Mouse (Mus musculus) frontal cortex, adult 2 months (tissue): ENCODE measurements at regions not wholly inside any gene's neighbourhood (a gene's known extent, or its start where the extent isn't known, plus 50 kb on each side); places are given as distances from the start of the nearest gene placed in this dataset.
A peak's percentile ranks its signal among the peaks of the same experiment; 100 is the strongest.
"Not testable (repeated sequence)": the region's sequence is repeated elsewhere in the genome, so short reads cannot be mapped to it uniquely, and the experiment has no call there.

Experiments used
- DNase-seq, 2 experiments: peaks; one replicate each; pipeline ENCODE4 v3.0.0; 2022; ENCODE audit warnings: low spot score in 1 of 2; ENCODE audit errors: extremely low spot score in 1 of 2

DNA sequence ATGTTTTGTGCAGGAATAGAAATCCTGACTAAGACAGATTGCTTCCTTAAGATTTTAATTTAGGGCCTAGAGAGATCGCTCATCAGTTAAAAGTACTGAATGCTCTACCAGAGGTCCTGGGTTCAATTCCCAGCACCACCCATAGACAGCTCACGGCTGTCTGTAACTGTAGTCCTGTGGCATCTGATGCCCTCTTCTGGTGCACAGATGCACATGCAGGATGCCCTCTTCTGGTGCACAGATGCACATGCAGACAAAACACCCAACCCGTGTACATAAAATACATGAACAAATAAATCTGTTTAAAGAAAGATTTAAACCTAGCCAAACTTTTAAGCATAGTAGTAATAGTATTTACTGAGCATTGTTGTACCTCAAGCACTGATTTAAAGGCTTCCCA lies 181.2 kb upstream of the Pou3f3 start:
- no peak for DNase-seq

DNA sequence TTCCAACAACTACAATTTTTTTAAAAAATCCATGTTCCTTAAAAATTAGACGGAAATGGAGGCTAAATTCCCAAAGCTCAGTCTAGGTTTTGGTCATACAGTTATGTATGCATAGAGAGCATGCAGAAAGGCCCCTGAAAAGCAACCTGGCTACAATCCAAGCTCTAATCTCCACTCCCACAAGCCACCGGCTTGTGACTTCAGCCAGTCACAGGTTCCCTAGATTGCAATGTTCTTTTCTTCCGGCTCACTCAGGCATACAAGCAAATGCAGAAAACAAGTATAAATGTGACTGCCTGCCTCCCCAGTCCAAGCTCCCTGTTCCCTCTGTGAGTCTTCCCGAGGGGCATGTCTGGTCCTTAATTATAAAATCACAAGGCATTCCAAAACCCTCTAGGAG lies 171.2 kb upstream of the Pou3f3 start:
- no peak for DNase-seq

DNA sequence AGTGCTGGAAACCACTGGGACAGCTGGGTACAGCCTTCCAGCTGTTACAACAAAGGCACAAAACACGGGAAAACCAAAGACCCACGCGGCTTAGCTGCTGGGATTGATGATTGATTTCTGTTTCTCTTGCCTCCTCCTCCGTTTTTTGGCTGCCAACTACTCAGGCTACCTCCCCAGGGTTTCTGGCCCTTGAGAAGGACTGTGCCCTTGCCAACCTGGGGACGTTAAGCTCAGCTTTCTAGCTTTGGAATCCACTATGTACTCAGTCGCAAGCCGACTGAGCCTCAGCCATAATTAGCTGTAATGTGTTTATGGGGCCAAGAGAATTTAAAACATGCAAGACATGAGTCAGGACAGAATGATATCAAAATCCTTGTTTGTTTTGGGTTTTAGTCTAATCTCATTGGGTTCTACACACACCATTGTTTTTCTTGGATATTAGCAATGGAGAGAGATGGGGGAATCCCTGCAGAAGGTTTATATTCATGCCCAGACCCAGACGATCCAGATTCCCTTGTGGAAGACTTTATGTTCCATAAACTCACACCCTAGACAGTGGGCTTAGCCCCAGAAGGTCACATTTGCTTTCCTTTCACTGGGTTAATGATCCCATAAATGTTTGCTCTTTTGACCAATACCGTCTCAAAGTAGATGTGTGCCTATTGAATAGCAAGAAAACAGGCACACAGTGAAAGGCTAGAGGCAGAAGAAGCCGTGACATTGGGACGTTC lies 167.7 kb upstream of the Pou3f3 start:
- DNase-seq: no peak

GRCm38 (mm10) chr1:42532908-42533307 lies 162.7 kb upstream of the Pou3f3 start:
- DNase-seq: no peak

- peak in 1 of 2 experiments; percentile 44 for DNase-seq
Observed at GRCm38 (mm10) chr1:42539066-42539539, 156.5 kb upstream of the Pou3f3 start.

DNA sequence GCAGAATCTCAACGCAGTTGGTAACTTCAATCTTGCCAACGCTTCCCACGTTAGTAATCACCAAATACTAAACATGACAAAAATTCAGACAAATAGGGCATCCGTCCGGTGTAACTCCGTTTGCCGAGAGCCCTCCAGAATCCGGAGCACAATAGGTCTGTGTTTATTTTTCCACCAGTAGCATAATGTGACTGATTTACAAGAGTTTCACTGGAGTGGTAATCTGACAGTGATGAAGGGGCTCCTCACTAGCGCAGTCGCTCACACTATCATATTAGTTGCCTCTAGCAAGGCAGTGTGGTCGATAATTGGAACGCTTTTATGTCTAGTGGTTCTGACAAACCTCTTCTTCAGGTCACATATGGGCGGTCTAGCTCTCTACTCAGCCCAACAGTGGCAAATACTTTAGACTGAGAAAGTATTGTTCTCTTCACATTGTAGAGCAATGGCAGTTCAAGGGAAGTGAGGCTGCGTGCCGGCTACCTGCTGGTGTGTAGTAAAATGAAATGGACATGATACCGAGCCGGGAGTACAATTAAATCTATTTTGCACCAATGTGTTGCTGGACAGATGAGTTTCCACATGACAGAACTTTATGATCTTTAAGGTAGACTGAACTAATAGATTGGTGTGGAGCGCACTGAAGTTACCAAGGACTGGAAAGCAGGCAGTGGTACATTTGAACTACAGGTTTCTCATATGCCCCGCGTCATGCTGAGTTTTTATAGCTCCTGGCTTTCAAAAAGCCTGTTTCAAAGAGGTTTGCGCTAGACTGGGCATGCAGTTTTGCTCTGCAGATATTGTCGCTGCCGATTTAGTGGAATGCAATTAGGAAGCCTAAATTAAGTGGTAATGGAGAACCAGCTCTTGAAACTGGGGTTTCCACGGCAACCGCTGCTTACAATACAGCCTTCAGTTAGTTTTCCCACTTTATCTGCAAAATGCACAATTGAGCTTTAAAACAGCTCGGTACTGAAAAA lies 155.7 kb upstream of the Pou3f3 start:
- peak; percentile 49 to 58 for DNase-seq

DNA sequence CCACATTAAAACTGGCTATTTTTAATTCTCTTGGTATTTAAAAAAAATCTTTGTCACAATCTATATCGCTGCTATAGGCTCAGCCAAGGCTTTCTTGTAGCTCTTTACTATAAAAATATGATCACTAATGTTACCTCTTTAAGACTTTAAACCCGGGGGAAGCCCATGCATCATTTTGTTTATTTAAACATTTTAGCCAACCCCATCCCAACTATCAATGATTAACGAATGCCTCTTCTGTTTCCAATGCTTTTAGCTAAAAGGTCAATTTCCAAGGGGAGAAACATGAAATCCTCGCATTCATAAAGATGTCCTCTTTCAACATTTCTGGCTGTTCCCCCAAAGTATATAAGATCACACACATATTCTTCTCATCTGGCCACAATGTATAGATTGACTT lies 153.6 kb upstream of the Pou3f3 start:
- no peak for DNase-seq

GRCm38 (mm10) chr1:42542846-42543549 lies 152.6 kb upstream of the Pou3f3 start:
- DNase-seq: no peak

DNA sequence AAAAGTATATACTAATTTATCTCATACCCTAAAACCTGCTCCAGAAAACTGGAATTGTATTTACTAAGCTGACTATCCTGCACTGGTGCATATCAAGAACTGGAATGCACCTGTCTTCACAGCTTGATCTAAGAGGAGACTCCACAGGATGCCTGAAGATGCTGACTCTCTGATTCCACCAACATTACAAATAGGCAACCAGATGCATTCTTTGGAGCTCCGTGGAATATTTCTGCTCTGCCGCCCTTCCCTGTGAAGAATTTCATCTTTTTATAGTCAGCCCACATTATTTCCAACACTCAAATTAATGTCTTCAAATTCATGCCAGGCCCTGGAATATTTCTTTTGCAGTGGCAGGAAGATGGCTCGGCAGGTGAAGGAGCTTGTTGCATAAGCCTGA lies 148.7 kb upstream of the Pou3f3 start:
- peak in 1 of 2 experiments; percentile 8 for DNase-seq

DNA sequence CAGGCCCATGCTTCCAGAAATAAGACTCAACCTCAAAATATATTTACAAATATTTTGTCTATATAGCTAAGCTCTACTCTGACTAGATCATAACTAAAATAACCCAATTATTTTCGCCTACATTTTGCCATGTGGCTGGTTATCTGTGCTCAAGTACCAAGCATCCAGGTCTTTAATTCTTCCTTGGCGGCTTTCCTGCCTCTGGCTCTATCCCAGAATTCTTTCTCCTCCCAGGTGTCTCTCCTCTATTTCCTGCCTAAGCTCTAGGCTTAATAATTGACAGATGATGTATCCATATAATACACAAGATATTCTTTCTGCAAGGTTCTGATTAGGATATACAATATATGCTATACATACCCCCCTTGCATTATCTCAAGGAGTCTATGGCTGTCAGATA lies 138.3 kb upstream of the Pou3f3 start:
- no peak for DNase-seq

GRCm38 (mm10) chr1:42567640-42568039 lies 127.9 kb upstream of the Pou3f3 start:
- DNase-seq: no peak

- DNase-seq: no peak
Observed at GRCm38 (mm10) chr1:42585191-42585590, 110.4 kb upstream of the Pou3f3 start.

- no peak for DNase-seq
Observed at GRCm38 (mm10) chr1:42588499-42588898, 107.1 kb upstream of the Pou3f3 start.

GRCm38 (mm10) chr1:42589442-42589841 lies 106.1 kb upstream of the Pou3f3 start:
- no peak for DNase-seq

DNA sequence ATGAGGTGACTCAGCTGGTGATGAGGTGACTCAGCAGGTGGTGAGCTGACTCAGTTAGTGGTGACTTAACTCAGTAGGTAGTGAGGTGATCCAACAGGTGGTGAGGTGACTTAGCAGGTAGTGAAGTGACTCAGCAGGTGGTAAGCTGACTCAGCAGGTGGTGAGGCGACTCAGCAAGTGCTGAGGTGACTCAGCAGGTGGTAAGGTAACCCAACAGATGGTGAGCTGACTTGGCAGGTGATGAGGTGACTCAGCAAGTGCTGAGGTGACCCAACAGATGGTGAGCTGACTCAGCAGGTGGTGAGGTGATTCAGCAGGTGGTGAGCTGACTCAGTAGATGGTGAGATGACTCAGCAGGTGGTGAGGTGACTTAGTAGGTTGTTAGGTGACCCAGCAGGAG lies 103.7 kb upstream of the Pou3f3 start:
- peak in 1 of 2 experiments; percentile 32 for DNase-seq

- DNase-seq: no peak
Observed at GRCm38 (mm10) chr1:42597065-42597464, 98.5 kb upstream of the Pou3f3 start.

- DNase-seq: no peak
Observed at GRCm38 (mm10) chr1:42599238-42599637, 96.3 kb upstream of the Pou3f3 start.

GRCm38 (mm10) chr1:42606251-42606650 lies 89.3 kb upstream of the Pou3f3 start:
- no peak for DNase-seq

DNA sequence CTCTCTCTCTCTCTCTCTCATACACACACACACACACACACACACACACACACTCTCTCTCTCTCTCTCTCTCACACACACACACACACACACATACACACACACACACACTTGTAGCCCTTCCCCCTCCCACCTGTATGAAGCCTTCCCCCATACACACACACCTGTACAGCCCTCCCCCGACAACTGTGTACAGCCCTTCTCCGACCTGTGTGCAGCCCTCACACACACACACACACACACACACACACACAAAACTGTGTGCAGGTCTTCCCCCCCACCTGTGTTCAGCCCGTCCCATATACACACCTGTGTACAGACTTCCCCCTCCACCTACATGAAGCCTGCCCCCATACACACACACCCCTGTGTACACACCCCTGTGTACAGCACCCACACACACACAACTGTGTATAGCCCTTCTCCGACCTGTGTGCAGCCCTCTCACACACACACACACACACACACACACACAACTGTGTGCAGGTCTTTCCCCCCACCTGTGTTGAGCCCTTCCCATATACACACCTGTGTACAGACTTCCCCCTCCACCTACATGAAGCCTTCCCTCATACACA lies 88.0 kb upstream of the Pou3f3 start:
- not testable (repeated sequence) for DNase-seq

GRCm38 (mm10) chr1:42623766-42624165 lies 71.8 kb upstream of the Pou3f3 start:
- no peak for DNase-seq

DNA sequence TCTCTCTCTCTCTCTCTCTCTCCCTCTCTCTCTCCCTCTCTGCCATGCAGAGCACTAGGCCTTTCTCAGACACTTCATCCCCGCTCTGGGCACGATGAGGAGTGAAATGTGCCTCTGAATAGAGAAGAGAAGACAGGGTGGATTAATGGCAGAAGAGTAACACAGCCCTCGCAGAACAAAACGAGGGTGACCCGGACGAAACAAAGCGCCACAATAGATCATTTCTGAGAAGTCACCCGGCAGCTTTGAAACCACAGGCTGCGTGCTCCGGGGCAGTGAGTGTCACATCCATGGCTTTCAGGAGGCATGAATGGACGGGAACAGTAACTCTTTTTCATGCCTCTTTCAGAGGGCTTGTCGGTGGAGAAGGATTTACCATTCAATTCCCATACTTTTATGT lies 66.8 kb upstream of the Pou3f3 start:
- DNase-seq: no peak
